Mouse (Mus musculus): ENCODE data around the gene Cyfip1.

Cyfip1 gene

DNA sequence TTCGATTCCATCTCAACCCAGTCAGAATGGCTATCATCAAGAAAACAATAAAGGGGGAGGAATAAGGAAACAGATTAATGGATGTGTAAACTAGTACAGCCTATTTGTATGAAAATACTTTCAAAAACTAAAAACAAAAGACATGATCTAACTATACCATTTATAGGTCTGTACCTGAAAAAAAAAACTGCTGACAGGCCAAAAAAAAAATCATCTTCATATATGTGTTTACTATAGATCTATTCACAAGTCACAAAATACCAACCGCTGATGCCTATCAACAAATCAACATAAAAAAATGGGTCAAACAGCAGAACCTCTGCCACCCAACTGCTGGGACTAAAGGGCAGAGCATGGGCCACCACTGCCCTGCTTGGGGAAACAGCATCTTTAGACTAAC lies 114.5 kb downstream of the Cyfip1 start:
- no peak for DNase-seq (ENCODE audit: low read depth, low spot score)

- DNase-seq (ENCODE audit: low read depth, low spot score) = no peak
These were observed 115.6 kb downstream of the Cyfip1 start for GRCm38 (mm10) chr7:55957178-55957577.

DNA sequence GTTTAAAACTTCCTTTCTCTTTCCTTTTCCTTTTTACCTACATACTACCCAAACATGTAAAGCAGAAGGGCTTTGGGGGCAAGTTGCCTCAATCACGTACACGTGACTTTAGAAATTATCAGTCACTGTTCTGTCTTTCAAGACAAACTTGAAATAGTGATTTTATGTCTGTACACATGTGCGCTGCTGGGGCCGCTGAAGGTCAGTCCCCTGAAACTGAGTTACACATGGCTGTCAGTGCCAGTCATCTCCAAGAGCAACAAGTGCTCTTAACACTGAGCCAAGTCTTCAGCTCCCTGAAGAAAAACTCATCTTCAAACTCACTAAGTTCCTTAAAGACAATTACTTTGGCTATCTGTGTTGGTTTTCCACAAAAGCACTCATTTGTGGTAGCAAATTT lies 116.4 kb downstream of the Cyfip1 start:
- no peak for DNase-seq (ENCODE audit: low read depth, low spot score)

DNA sequence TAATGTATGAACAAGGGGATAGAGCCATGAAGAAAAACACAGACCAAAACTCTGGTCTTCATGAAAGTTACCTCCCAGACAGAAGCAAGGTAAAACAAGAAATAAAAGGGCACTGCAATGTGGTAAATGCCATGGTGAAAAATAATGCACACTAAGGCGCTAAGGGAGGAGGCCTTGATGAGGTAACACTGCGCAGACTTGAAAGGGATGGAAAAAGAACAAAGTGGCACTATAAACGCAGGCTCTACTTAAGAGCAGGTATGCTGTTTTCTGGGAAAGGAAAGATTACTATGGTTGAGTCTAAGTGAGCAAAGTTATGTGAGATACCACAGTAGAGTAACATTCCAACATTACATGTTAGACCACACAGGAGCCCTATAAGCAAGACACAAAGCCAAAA lies 118.3 kb downstream of the Cyfip1 start:
- no peak for DNase-seq (ENCODE audit: low read depth, low spot score)

DNA sequence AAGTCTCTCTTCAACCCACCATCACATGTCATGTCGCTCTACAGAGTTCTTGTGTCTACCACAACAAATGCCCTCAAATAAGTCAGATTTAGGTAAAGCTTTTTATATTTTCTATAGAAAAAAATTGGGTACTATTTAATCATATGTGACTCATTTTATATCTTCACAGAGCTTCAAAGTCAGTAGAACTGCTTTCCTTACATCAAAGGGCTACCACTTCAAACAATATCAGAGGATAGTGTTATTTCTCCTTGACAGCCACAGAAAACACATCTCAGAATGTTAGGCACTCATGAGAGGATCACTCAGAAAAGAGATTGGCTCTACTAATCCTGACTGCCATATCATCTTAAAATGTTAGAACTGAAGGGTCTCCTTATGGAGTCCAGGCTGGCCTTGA lies 119.0 kb downstream of the Cyfip1 start:
- DNase-seq (ENCODE audit: low read depth, low spot score) = no peak

- DNase-seq (ENCODE audit: low read depth, low spot score) = peak; percentile 93
These were observed 120.7 kb downstream of the Cyfip1 start, which contains the start of gene Nipa2 for GRCm38 (mm10) chr7:55962004-55962908. Nipa2 (minus strand) TSS chr7:55962476.

DNA sequence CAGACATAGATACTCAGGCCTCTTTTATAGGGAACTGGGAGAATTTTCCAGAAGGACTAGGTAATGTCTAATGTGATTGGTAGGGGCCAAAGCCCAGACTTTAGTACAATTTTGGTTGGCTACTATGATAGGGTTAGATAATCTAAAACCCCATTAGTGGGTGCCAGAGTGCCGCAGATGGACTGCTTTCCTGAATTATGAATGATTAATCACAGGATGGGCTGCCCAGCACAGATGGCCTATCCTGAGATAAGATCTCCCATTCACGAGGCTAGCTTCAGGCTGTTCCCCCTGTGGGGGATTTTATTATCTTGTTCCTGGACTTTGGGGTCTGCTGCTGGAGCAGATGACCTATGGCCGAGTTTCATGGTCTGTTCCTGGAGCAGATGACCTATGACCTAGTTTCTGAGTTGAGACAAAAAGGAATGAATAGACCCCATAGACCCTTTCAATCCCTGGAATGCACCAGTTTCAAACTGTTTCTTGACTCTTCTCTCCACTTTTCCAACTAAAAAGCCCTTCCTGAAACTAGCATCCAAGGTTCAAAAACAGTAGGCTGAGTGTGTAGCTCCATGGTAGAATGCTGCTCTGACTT lies 125.4 kb downstream of the Cyfip1 start:
- DNase-seq (ENCODE audit: low read depth, low spot score) = no peak

DNA sequence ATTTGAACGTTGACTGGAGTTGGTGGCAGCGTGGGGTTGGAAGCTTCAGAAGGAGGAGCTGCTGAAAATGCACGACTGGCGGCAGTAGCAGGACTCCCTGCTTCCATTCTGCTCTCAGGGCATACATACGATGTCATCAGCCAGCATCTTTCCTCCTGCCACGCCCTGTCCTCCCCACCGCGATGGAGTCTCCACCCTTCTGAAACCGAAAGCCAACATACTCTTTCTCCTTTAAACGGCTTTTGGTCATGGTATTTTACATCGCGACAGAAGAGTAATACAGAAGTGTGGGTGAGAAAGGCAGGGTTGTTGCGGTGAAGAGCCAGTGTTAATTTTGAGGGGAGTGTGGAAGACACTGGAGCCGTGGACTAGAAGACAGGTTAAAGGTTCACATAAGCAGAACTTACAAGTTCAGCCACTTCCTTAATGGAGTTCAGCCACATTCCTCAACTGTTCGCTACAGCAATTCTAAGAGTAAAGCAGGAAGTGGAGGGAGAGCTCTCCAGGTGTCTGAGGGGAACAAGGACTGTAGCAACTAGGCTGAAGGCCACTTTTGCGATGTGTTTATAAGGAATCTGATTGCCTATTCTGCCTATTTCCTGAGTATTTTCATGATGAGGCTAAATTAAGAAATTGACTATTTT lies 126.8 kb downstream of the Cyfip1 start:
- DNase-seq (ENCODE audit: low read depth, low spot score) = peak; percentile 31

DNA sequence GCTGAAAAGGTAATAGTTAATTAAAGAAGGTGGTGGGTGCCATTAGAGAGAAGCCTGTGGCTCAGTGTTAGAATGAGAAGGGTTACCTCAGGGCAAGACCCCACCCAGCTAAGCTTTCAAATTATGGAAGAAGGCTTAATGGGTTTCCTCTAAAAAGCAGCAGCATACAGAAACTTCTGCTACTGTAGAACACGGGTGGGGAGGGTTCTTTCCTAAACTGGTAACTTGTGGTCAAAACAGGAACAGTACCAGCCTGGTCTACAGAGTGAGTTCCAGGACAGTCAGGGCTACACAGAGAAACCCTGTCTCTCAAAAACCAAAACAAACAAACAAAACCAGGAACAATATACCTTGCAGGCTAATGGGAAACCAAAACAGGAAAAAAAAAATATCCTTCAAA lies 127.9 kb downstream of the Cyfip1 start:
- DNase-seq (ENCODE audit: low read depth, low spot score) = no peak

DNA sequence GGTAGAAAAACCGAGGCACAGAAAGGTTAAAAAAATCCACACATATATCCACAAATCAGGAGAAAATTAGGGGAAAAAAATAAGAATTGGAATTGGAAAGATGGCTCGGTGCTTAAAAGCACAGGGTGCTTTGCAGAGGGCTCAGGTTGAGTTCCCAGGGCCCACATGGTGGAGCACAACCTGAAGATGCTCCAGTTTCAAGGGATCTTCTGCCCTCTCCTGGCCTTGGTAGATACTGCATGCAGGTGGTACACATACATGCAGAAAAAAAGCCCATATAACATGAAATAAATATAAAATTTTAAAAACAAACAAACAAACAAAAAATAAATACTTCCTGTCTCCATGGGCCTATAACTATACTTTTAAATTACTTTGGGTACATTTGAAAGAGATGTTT lies 132.9 kb downstream of the Cyfip1 start:
- DNase-seq (ENCODE audit: low read depth, low spot score) = peak; percentile 73

DNA sequence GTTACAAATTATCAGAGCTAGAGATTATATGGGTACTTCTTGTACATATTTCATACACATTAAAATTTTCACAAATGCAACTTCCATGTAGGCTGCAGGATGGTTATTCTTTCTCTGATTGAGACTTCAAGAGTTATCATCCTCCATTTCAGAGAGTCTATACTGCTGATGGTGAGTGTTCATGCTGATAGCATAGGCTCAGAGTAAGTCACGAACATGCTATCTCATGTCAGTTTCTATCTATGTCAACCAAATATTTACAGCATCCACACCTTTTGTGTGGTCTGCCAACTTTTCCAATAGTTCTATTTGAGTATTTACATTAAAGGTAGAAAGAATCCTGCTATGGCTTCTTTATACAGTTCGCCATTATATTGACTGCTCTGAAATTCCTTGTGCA lies 140.0 kb downstream of the Cyfip1 start:
- DNase-seq (ENCODE audit: low read depth, low spot score) = no peak
